Mouse (Mus musculus) cerebellum, adult 11 months (tissue): ENCODE data around the gene Nox4.

Source experiments
- DNase-seq: peaks from one replicate; pipeline ENCODE4 v3.0.0; 2022

The Nox4 gene

GRCm38 (mm10) chr7:87245856-87246579 lies at the start of gene Nox4:
Gene Nox4, plus strand, starts transcription at chr7:87246096.
- DNase-seq, result no peak

DNA sequence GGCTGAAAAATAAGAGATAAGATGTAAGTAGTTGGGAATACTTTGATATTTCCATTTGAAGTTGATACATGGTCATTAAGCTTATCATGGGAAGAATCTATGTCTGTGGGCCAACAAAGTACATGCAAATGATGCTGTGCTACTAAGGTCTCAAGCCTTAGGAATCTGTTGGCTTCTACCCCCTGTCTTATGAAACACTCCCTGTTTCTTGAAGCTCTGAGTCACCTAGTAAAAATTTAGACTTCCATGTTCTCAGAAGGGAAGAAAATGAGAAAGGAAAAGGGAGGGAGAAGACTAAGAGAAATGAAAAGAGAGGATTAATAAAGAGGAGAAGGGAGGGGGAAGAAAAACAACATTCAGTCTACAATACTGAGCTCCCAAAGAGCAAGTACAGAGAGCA lies 41.1 kb upstream of the Nox4 start:
- no peak for DNase-seq

DNA sequence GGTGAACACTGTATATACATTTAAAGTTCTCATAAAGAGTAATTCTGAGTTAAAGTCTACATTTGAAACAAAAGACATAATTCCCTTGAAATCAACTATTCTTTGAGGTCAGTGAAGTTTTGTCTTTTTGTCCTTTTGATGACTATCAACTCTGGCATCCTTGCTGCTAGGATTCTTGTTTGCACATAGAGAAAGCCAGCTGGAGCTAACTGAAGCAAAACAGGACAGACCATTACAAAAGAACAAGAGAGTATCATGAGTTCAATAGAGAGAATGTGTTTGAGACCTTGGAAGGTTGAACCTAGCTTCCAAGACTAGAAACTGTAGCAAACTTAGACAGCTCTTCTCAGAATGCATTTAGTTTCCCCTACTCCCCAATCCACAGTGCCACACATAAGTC lies 24.2 kb upstream of the Nox4 start:
- no peak for DNase-seq

DNA sequence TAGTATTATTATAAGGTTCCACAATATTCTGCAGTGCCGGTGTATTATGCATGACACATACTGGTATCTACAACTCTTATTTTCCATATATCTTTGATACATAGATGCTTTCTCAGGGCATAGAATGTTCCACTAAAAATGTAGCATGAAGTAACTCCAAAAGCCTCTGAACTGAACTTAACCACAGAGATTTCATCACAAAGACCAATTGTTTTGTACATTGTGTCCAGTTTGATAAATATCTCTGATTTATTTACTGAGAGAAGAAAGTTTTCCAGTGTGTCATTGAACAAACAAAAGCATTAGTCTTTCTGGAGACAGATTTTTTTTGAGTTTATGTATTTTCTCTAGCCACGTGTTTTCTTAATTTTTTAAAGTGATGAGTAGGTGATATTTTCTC lies 23.1 kb upstream of the Nox4 start:
- DNase-seq, result no peak

- no peak for DNase-seq
These were observed 20.3 kb upstream of the Nox4 start for GRCm38 (mm10) chr7:87225617-87226016.

DNA sequence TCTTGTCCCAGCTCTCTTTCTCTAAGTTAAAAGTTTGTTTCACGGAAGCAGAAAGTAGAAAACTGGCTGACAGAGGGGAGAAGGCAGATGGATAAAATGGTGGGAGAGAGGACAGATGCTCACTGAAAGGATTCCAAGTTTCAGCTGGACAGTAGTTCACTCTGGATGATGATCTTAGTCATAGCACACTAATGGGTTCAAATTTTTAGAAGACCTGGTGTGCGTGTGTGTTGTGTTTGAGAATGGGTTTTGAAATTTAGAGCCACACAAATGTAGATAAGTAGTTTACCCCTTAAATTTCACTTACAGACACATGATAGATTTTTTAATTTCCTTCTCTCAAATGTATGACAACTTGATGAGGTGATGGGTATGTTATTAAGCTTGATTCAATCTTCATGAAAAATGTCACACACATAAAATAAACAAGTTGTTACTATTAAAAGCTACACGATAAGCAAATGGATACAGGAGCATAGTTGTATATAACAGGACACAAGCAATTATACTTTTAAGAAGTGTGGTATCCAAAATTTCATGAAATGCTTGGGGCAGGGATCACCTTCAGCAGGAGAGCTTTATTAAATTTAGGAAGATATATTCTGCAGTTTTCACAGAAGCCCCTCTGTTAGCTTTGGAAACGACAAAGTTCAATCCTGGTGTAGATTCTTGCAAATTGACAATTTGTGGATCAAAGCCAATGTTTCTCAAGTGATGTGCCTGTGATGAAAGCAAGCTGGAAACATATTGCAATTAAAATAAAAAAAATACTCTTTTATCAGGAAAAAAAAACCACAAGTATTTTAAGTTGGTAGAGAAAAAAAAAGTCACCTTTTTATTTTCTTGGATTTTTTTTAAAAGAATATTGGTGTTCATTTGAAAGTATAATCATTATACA lies 18.6 kb upstream of the Nox4 start:
- no peak for DNase-seq

DNA sequence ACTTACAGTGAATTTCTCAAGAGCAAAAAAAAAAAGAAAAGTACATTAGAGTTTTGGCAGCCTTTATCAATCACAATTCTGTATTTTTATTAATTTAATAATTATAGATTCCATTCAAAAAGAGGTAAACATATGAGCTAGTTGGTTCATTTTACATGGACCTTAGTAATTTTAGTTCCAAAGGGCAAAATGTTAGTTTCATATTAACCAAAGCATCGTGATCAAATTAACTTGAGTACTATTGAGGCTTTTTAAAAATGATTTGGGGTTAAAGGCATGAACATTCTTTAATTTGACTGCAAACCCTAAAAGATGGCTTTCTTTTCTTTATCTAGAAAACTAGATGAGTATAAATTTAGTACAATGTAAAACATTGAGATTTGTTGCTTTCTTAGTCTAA lies 16.4 kb upstream of the Nox4 start:
- DNase-seq, result no peak

DNA sequence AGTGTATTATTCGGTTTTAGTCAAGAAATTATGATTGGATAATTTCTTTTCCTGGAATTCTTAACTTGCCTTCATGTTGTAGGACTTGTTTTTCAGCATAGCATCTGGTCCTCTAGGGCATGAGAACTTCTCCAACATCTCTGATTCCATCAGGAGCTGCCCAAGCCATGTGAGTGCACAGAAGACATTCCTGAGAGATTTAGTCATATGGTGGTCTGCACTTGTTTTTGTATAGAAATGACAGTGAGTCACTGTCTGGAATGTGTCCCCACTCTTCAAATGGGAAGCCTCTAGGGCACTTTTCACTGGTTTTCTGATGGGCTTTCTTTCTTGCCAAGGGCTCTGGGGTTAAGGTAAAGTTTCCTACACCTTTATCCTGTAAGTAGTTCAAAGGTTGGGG lies 4.8 kb upstream of the Nox4 start:
- DNase-seq, result no peak

GRCm38 (mm10) chr7:87246580-87246934 lies 661 bp downstream of the Nox4 start:
- DNase-seq, result no peak

GRCm38 (mm10) chr7:87246940-87247339 lies 1.0 kb downstream of the Nox4 start:
- DNase-seq, result no peak

DNA sequence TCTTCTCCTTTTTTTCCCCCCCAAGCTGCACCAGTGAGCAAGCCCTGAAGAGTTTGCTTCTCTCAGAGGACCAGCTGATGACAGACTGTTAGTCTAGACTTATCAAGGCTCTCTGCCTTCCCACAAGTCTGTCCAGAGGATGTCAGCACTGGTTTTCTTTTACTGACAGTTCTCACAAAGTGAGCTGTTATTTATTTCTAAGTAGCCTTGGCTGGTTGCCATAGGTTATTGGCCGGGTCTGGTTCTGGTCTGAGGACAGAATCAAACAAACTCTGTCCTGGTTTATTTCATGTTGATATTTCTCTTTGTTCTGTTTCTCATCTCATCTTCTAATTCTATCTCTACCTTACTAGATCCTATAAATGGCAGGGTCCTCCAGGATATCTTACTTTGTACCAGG lies 2.0 kb downstream of the Nox4 start:
- DNase-seq, result no peak

- no peak for DNase-seq
These were observed 6.2 kb downstream of the Nox4 start for GRCm38 (mm10) chr7:87252071-87252470.

- DNase-seq, result no peak
These were observed 31.3 kb downstream of the Nox4 start for GRCm38 (mm10) chr7:87277225-87277624.

- DNase-seq, result no peak
These were observed 57.9 kb downstream of the Nox4 start for GRCm38 (mm10) chr7:87303726-87304315.

DNA sequence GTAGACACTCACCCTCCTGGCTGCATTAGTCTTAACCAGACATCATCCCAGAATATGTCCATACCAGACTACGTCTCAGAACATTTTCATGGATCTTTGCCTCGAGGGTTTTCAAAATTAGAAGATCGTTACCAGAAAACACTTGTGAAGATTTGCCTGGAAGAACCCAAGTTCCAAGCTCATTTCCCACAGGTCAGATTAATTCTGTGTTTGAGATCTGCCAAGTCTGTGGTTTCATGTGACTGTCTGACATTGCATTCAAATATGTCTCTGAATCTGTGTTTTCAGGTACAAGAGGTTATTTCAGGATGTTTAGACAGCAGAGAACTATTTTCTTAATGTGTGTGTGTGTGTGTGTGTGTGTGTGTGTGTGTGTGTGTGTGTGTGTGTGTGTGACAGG lies 75.7 kb downstream of the Nox4 start:
- DNase-seq, result no peak

DNA sequence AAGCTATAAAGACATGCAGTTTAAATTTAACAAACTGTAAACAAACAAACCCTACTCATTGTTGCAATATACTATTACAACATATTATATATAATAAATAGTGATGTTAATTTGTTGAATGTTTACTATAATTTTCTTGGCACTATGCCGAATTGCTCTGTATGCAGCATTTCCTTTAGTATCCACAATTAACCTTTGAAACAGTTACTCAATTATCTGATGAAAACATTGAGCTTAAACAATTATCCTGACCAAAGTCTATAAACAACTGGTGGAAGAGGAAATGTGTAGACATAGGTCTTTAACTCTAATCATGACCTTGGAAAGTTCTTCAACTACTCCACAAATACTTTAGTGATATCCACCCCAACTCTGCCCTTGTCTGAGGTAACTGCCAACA lies 76.2 kb downstream of the Nox4 start:
- DNase-seq, result no peak

DNA sequence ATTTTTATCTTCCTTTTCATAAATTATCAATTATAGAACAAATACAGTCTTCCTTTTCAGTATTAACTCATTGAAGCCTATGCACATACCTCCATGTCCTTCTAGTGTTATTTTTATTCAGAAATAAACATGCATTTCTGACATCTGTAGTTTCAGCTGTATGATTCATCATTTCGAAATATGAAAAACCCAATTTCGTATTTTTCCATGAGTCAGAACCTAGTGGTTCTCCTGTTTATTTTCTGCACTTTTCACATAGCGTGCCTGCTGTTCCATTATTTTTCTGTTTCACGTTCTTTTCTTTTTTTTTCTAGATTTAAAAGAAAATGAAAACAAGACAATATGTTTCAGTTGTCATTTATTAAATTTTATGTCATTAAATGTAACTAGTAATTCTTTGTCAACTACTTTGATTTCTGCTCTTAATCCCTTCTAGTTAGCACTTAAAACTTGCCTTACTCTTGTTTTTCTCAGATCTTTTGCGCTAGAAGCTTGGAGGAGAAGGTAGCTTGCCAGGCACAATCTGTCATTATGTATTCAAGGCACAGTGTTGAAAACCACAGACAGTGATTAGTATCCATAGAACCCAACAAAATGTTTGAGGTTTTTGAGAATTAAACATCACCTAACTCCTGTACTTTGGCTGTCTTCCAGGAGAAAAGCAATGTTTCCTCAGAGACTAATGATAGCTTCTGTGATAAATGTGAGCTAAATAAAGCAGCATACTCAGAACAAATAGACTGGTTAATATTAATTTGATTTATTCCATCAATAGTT lies 85.1 kb downstream of the Nox4 start:
- no peak for DNase-seq

- no peak for DNase-seq
These were observed 99.7 kb downstream of the Nox4 start for GRCm38 (mm10) chr7:87345598-87345997.

DNA sequence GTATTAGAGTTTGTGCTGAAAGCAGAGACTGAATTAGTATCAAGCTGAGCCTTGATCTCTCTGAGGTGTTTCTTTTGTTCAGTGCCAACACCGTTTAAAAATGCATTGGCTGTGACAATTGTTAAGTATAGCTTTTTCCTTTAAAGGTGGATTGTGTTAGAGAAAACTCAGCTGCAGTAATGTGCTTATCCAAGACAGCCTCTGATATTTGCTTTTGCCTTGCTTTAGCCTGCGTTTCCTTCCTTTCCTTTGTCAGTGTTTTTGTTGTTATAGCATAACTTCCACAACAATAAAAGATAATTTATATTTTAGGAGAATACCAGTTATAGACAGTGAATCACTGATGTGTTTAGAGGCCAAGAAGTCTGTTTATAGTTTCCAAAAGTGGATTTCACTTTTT lies 106.9 kb downstream of the Nox4 start:
- DNase-seq, result no peak

GRCm38 (mm10) chr7:87367834-87368233 lies 121.9 kb downstream of the Nox4 start:
- DNase-seq, result no peak

GRCm38 (mm10) chr7:87369131-87369530 lies 123.2 kb downstream of the Nox4 start:
- no peak for DNase-seq

DNA sequence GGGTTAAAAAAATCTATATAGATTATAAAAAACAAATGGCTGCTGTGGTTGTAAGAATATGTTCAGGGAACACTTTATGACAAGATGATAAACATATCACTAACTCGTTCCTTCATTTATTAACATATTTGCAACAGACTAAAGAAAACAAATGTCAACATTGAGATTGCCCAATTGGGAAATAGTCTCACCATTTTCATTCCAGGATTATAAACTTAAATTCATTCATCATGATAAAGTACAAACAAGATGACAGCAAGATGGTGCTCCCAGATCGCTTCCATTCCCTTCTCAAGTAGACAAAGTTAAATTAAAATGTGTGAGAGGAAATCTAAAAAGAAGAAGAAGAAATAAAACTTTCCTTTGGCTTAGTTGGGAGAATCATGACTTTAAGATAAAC lies 124.9 kb downstream of the Nox4 start:
- DNase-seq, result no peak

DNA sequence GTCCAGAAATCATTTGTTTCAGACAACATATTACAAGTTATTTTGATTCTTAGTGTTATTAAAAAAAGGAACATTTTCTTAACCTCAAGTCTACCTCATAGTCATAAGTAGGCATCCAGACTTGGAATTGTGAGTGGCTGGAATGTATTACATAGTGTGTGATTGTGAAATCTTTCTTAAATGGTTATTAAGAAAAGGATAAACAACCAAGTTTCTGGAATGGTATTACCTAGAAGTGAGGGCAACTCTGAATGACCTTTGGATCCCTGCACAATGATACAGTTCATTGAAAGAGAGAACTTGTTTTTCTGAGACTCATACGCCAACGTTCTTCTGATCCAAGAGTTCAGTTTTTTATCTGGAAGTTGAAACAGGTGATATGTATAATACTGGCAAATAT lies 125.4 kb downstream of the Nox4 start:
- no peak for DNase-seq
